Mouse (Mus musculus) embryo, embryonic 11.5 days (tissue): ENCODE measurements at regions not wholly inside any gene's neighbourhood (a gene's known extent, or its start where the extent isn't known, plus 50 kb on each side); places are given as distances from the start of the nearest gene placed in this dataset.

Source experiments
- DNase-seq: peaks from one replicate; pipeline ENCODE4 v3.0.0-alpha.2; 2012; ENCODE audit warnings: low read depth, low spot score

- no peak for DNase-seq
Observed at GRCm38 (mm10) chr9:100097028-100097427, 221.1 kb upstream of the Sox14 start.

DNA sequence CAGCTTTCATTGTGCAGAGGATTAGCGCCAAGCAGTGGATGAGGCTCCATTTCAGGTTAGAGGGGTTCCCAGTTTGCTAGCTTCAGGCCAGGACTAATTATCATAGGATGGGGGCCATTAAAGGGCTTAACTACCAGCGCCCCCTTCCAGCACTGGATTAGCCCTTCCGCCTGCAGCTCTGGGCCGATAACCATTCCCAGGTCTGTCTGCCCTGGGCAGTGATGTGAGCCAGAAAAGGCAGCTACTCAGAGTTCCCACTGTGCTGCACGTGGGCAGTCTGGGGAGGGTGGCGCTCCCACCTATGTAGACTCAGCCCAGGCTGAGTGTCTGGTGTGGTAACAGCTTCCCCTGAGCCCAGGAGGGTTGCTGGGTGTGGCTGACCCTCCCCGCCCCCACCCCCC, 219.6 kb upstream of the Sox14 start:
- DNase-seq, result no peak

DNA sequence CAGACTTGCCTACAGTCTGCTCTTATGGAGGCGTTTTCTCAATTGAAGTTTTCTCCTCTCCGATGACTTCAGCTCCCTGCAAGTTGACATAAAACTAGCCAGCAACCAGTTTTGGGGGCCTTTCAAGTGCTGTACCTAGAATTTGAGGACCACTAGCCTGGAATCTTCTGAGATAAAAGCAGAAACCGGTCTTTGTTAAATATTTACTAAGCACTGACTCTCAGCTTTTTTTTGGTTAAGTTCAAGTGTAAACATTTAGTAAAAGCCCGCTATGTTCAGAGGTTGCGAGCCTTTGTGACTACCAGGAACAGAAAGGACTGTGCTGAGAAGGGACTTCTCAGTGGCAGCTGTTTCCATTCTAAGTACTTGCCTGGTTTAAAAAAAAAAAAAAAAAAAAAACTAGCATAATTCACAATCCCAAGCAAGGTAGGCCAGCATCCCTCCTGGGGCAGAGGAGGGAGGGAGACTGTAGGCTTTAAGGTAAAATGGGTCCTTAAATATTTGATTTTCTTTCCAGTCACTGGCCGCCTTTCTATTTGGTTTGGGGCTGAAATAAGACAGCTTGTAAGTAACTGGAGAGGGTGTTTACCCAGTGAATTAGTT, 219.1 kb upstream of the Sox14 start:
- DNase-seq, result no peak

DNA sequence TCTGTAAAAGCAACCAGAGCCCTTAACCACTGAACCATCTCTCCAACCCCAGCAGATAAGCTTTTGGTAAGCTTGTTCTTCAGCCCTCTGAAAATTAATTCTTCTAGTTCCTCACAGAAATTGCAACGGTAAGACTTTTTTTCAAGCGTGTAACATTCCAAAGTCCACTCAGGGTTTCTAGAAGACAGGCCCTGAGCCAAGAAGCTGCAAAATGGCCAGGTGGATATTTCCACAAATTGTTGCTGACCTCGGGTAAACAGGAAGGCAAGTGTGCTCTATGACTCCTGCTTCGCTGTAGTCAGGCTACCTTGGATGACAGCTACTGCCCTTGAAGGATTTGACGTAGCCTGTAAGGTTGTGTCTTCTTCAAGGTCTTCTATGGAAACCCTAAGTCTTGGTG, 195.2 kb upstream of the Sox14 start:
- no peak for DNase-seq

GRCm38 (mm10) chr9:100058541-100058940, 182.6 kb upstream of the Sox14 start:
- no peak for DNase-seq

DNA sequence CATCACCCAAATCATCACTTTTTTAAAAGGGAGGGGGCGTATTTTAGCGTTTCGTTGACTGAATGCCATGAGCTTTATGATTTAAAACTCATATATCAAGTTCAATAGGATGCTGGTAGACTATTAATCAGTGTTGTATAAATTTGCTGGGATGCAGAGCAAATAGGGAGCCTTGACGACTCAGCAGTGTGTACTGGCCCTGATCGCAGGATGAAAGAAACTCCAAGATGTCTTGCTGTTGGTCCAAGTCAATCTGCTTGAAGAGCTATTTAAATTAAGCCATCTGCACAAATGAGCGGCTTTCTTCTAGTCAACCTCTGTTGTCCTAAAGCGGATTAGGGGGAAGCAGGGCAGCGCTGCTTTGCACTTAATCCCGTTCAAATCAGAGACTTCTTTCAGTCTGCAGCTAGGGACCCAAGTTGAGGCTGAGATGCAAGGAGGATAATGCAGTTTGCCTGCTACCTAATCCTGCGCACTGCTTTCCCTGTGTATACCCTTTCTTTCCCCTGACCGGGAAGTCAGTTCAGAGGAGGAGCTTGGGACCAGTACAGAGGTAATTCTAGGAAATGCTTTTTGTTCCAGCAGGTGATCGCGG, 170.3 kb upstream of the Sox14 start:
- no peak for DNase-seq

DNA sequence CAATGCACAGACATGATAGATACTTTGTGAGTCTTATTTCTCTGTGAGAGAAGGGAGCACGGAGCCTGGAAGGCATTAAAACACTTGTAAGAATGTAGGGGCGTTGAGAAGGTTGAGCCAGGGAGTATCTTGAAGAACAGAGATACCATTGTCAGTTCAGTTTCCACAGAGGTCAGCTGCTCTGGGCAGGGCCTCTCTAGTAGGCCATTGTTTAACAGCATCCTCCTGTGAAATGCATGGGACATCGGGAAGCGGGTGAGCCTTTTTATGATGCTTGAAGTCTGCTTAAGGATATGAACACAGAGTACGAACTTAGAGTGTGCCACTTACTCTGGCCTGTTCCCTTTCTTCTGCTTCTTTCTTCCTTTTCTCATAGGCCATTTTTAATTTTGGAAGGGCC, 169.7 kb upstream of the Sox14 start:
- no peak for DNase-seq

- no peak for DNase-seq
Observed at GRCm38 (mm10) chr9:100041776-100042175, 165.8 kb upstream of the Sox14 start.

DNA sequence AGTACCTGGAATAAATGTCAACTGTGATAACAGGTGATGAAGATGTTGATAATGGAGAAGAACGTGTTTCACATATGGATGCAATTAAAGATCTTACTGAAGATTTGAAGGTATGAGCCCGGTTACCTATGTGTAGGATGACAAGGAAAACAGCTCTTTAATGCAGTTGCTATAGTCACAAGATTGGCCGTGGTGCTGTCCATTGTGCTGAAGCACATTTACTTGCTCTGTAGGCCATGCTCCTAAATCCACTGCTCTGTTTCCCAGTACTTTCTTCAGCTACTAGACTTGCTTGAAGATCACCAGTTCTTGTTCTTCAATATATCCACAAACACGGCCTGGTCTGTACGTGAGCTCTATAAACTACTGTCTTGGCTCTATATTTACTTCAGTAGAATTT, 147.7 kb upstream of the Sox14 start:
- peak; percentile 54 for DNase-seq

DNA sequence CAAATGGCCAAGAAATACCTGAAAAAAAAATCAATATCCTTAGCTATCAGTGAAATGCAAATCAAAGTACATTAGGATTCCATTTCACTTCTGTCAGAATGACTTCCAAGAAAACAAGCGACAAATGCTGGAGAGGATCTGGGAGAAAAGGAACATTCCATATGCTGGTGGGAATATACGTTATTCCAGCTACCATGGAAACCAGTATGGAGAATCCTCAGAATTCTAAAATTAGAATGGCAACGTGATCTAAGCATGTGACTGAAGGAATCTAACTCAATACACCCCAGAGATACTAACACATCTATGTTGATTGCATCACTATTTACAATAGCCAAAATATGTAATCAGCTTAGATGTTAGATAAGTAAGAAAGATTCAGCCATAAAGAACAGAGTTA, 146.1 kb upstream of the Sox14 start:
- no peak for DNase-seq

DNA sequence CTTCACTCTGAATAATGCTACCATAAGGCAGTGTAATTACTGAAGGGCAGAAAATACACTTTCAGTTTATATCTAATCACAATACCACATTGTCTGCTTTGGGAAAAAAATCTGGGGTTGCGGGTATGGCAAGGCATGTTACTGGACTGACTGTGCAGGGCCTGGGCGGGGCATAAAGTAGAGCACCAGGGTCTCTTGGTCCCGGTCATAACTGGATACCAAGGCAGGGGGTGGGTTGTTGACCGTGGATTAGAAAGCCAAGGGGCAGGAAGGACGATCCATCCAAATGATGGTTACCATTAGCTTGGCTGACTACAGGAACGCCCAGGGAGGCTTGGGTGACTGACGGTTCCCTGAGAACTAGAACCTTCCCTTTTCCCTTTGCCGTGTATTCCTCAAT, 119.2 kb upstream of the Sox14 start:
- no peak for DNase-seq

DNA sequence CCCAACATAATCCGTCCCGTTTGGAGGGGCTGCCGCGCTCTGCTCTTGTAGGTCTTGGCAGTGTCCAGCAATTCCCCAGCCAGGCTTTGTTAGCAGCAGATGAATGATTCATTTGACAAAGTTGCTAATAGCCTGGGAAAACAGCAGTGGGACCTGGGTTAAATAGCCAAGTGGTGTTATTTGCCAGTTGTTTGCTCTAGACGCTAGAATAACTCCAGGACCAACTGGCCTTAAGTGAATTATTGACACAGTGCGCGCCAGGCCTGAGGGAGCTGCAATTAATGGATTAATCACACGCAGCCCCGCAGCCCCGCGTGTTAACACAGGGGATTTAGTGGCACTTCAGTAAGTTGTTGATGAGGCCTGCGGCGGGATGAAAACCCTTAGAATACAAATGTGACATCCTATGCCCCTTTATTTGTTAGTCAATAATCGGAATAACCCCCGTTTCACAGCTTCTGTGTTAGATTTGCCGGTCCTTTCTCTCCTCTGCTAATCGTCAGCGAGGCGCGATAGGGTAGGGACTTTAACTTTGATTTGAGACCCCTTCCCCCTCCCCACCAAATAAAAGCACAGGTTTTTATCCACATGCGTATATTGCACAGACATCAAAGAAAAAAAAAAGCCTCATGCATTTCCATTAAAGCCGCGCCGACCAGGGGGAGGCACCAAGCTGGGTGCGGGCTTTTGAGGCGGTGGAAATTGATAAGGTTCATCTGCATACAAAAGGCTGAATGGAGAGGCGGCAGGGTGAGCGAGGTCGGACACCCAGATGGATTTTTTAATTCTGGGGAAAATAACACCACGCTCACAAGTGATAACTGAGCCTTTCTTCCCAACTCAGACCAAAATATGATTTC, 118.5 kb upstream of the Sox14 start:
- DNase-seq, result peak; percentile 9

DNA sequence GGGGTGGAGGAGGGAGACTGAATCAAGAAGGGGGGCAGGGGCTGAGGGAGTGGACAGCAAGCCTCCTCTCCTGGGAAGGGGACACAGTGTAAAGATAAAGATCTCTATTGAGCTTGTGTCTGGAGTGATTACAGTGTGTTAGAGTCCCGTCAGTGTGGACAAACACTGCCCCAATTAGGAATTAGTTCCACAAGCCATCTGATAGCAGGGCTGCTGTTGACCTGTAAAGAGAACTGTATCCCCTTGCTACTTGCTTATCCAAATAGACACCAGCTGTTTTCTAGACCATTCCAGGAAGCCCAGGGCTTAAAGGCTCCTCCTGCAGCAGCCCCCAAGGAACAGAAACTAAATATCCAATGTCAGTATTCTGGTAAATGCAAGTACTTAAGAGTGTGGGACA, 111.4 kb upstream of the Sox14 start:
- DNase-seq, result no peak

- DNase-seq, result no peak
Observed at GRCm38 (mm10) chr9:99980734-99981133, 104.8 kb upstream of the Sox14 start.

DNA sequence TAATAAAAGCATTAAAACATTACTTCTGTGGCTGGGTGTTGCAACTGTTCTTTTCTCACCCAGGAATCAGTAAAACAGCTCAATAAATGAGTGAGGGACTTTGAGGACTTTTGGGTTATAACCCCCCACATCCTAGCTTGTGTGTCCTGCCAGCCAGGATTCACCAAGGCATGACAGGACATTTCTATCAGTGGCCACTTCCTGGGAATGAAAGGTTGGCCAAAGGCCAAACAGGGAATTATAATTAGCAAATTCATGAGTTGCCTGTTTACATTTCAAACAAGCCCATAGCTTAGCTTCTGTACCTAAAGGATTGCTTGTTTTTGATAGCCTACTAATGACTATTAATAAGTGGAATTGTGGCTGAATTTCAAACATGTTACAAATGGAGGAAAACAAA, 85.6 kb upstream of the Sox14 start:
- no peak for DNase-seq

DNA sequence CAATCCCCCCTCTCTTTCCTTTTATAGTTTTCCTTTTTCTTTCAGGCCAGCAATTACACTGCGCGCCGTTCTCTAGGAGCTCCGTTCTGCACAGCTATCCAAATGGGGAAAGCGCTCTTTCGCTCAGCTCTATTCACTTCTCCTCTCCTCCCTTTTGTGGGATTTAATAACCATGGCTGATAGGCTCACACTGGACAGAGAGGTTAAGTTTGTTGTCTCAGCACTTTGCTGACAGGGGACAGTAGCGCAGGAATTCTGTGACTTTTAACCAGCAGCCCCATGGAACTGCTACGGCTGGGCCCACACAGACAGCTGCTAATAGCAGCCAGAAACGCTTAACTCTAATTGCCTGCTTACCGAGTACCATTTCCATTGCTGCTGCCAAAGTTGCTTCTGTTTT, 78.8 kb upstream of the Sox14 start:
- peak; percentile 4 for DNase-seq

- DNase-seq, result no peak
Observed at GRCm38 (mm10) chr9:99954038-99954618, 78.2 kb upstream of the Sox14 start.
